Mouse (Mus musculus) mesoderm, embryonic 11.5 days (tissue): ENCODE results near the gene Cacna1f.
A peak's percentile ranks its signal among the peaks of the same experiment; 100 is the strongest.

Experiments
- DNase-seq: peaks from one replicate; pipeline ENCODE4 v3.0.0-alpha.2; 2012; ENCODE audit warnings: low read depth, low spot score

Gene Cacna1f

DNA sequence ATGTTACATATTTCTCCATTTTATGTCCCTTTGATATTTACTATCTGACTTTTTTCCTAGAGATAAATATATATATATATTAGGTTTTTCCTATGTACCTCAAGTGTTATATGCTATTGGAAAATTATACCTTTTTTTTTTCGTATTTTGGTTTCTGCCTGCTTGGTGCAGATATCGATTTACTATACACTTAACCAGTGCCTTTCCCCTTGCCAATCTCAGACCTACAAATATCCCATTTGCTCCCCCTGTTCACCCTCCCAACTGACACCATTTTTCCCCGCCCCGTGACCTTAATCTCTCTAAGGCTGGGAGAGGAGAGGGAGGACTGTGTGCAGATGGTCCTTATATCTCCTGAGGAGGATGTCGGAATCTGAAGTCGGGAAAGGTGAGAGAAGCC, at the start of gene Cacna1f:
Gene Cacna1f, plus strand, starts transcription at position 301 of the 400 bp plus-strand sequence.
- no peak for DNase-seq

DNA sequence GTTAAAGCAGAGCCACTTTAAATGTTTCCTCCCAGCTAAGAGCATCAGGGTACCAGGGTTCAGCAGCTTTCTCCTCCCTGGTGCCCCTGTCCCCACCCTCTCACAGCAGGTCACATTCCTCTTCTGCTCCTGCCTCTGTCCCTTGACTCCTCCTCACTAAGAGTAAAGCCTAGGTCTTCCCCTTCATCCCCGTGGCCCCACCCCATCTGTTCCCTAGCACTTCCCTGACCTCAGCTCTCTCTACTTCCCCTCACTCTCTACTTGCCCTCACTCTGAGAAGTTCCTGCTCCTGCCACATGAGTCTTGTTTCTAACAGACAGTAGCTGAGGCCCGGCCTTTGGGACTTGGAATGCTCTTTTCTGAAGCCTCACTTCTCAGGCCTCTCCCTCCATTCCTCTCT, 43.8 kb upstream of the Cacna1f start:
- DNase-seq: no peak

DNA sequence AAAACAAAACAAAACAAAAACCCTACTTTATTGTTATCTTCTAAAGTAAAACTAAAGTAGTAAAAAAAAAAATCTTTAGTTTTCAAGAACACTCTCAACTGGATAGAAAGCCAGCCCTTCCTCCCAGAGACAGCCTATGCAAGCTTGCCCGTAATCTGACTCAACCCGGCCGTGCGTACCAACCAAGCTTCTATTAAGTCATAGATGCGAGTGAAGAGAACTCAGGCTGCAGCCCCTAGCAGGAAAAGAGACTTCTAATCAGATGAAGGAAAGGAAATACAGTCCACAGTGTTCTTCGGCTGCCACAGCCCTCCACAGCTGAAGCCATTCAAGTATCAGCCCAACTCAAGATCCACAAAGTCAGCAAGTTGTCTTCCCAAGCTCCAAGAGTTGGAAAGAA, 40.5 kb upstream of the Cacna1f start:
- no peak for DNase-seq

DNA sequence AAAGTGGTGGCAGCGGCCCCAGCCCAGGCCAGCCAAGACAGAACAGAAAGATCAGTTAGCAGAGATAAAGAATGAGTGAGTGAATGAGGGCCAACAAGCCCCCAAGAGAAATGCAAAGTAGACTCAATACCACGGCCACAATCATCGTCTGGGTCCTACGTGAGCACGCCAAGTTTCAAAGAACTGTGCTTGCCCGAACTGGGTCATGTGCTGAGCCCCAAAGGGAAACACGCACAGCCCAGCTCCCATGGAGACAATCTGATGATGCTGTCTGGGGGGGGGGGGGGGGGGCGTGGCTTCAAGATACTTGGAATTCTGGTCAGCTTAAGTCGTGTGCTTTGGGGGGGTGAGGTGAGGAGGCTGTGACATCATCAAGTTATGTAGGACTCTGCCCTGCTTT, 39.4 kb upstream of the Cacna1f start:
- no peak for DNase-seq

- no peak for DNase-seq
These were observed 36.3 kb upstream of the Cacna1f start for GRCm38 (mm10) chrX:7570481-7571175.

DNA sequence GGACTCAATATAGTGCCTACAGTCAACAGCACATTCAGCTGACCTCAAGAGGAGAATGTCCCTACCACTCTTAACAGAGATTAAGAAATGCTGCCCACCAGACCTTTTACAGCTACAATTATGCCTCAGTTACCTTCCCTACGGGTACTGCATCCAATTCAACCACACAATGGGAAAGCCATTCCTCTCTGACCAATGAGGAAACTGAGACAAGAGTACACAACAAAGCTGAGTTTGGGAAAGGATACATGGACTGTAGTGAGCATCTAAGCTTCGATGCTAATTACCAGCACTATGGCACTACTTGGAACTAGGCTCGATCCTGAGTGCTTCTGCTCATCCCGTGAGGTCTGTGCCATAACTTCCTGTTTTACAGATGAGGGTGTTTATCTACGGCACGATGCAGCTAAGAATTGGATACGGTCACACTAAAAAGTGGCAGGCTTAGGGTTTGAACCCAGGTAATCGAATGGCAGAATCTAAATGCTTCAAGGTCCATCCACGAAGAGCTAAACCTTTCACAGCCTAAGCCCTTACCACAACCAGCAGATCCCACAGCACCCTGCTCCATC, 35.2 kb upstream of the Cacna1f start:
- DNase-seq: no peak

GRCm38 (mm10) chrX:7572466-7572865, 34.4 kb upstream of the Cacna1f start:
- DNase-seq: no peak

- peak; percentile 27 for DNase-seq
These were observed 33.5 kb upstream of the Cacna1f start, which contains the start of gene Foxp3 for GRCm38 (mm10) chrX:7573176-7574086. Gene Foxp3, plus strand, starts transcription at chrX:7573644.

GRCm38 (mm10) chrX:7574087-7574884, 32.6 kb upstream of the Cacna1f start, which contains the start of gene Ppp1r3f:
Gene Ppp1r3f, minus strand, starts transcription at chrX:7574283.
- DNase-seq: peak; percentile 93

GRCm38 (mm10) chrX:7574885-7575231, 32.0 kb upstream of the Cacna1f start:
- DNase-seq: no peak

GRCm38 (mm10) chrX:7581151-7581550, 25.7 kb upstream of the Cacna1f start:
- DNase-seq: no peak

- DNase-seq: no peak
These were observed 23.0 kb upstream of the Cacna1f start for GRCm38 (mm10) chrX:7583881-7584280.

GRCm38 (mm10) chrX:7586356-7586755, 20.5 kb upstream of the Cacna1f start:
- DNase-seq: no peak

DNA sequence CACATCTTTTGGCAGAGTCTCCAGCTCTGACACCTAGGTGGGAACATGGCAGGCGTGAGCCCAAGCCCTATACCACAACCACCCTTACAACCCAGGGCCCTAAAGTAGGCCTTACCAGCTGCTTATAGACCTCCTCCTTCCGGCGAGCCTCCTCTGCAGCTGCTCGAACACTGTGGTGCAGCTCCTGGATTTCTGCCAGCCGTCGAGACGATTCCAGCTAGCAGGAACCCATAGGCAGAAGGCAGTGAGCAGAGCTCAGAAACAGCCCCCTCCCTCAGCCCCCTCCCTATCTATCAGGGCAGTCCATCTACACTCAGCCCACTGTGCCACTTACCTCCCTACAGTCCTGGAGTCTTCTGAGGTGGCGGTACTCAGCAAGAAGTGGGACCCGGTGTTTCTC, 11.5 kb upstream of the Cacna1f start:
- no peak for DNase-seq

DNA sequence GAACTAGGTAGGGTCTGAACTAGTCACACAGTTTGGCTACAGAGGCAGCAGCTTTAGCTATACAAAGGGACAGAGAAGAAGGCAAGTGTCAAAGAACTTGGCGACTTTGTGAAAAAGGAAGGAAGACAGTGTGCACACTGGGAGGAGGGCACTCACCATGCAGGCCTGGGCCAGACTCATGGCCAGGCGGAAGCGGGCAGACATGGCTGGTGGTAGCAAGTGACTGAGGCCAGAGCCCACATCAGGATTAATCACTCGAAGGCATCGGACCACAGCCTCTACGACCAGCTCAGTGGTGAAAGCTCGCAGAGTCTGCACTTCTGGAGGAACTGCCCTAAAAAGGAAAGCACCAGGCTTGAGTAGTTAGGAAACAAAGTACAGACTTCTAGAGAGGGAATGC, 2.9 kb upstream of the Cacna1f start:
- DNase-seq: no peak

DNA sequence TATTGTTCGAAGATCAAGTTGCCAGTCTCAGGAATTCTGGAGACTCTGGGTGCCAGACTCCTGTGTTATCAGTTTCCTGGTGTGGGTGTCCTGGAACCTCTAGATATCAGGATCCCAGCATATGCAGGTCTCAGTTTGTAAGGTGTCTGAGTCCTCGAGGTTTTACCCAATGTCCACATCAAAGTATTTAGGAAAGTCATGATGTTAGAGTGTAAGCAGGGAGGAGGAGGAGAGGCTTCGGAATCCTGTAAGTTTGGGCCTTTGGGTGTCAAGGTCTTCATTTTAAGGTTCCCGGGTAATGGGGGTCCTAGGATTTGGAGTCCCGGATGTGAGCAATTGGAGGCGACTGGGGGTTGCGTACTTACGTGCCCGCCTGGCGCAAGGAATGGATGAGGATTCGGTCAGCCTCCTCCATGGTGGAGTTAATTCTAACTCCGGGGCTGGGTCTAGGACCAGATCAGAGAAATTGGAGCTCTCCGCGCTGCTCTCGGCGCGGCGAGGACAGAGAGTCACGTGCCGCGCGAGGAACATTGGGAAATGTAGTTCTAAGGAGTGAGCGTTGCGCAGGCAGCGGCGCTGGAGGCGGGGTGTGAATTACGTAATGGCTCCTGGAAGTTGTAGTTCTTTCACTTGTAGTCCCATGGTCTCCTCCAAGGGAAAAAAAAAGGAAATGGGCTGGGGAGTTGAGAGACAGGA, 1.9 kb upstream of the Cacna1f start, which contains the start of gene Ccdc22:
Gene Ccdc22, minus strand, starts transcription at position 639 of the 696 bp plus-strand sequence.
- peak; percentile 86 for DNase-seq

DNA sequence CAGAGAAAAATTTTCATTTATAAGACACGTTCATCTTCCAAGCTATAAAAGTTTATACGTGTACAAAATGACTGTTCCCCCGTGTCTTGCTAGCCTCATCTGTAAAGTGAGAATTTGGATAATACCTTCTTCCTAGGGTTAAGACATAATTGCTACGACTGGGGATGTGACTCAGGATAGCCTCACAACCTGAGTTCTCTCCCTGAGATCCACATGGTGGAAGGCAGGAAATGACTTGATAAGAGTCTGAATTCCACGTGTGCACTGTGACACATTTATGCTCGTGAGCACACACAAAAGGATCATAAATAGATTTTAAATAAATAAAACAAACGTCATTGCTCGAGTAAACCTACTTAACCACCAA, 1.3 kb upstream of the Cacna1f start:
- DNase-seq: no peak

DNA sequence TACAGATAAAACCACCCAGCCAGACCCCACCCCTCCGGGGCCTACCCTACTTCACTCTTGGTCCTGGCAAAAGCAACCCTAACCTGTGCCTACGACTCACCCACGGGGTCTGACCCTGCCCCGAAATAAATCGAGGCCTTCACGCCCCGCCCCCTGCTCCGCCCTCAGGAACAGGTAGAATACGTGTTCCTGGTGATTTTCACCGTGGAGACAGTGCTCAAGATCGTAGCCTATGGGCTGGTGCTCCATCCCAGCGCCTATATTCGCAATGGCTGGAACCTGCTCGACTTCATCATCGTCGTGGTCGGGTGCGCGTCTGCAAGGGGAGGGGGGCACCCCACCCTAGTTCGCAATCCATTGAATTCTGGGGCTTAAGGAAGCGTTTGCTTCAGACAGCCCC, 3.2 kb downstream of the Cacna1f start:
- DNase-seq: no peak

- peak; percentile 6 for DNase-seq
These were observed 3.8 kb downstream of the Cacna1f start for GRCm38 (mm10) chrX:7610536-7611258.

- DNase-seq: no peak
These were observed 11.1 kb downstream of the Cacna1f start for GRCm38 (mm10) chrX:7617889-7618551.
